Mouse (Mus musculus): ENCODE data around the gene Gm37240.

DNA sequence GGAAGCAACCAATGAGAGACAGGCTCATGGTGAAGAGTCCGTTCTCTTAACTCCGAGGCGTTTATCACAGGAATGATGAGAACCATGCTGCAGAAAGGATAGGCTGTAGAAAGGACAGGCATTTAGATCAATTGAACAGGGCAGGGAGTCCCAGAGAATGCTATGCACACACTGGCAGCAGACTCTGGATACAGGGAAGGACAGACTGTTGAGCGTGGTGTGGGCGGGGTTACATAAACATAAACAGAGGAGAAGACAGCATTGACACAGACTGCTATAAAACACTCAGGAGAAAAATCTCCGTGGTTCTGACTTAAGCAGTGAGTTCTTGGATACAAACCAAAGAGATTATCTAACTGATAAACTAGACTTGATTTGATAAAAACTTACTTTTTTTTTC lies 703.2 kb downstream of the Gm37240 start:
- TF ChIP-seq CTCF (IDR thresholded peaks at IDR 0.05; ENCODE audit: insufficient read depth, low read depth, low read length) (no peak), POLR2A (IDR thresholded peaks at IDR 0.05; ENCODE audit: insufficient read depth, low read depth, low read length) (no peak)

Measured in olfactory bulb, adult 2 months (tissue).